Mouse (Mus musculus) neural tube, embryonic 15.5 days (tissue): ENCODE measurements at regions not wholly inside any gene's neighbourhood (a gene's known extent, or its start where the extent isn't known, plus 50 kb on each side); places are given as distances from the start of the nearest gene placed in this dataset.

Experiments
- ATAC-seq: fragments of 200-750 bp; cut with Nextera tagmentation; 2 replicates; pipeline ENCODE4 v1.8.0; 2017; ENCODE audit warnings: mild to moderate bottlenecking, moderate TSS enrichment, moderate library complexity; ENCODE audit not compliant: low FRiP score
- H3K27ac ChIP-seq: fragments of 300-500 bp; sonication (generic); replicated peaks from 2 replicates; pipeline ENCODE4 v1.5.1; 2015; ENCODE audit warnings: mild to moderate bottlenecking, inconsistent platforms
- H3K27me3 ChIP-seq: fragments of 300-500 bp; sonication (generic); replicated peaks from 2 replicates; pipeline ENCODE4 v1.6.1; 2015; ENCODE audit warnings: inconsistent platforms
- H3K36me3 ChIP-seq: fragments of 300-500 bp; sonication (generic); 2 replicates; pipeline ENCODE4 v1.6.1; 2015; ENCODE audit warnings: inconsistent platforms
- H3K4me1 ChIP-seq: fragments of 300-500 bp; sonication (generic); 2 replicates; pipeline ENCODE4 v1.6.1; 2015; ENCODE audit warnings: inconsistent platforms
- H3K4me2 ChIP-seq: fragments of 300-500 bp; sonication (generic); 2 replicates; pipeline ENCODE4 v1.6.1; 2015; ENCODE audit warnings: inconsistent platforms, mild to moderate bottlenecking, moderate library complexity
- H3K4me3 ChIP-seq: fragments of 300-500 bp; sonication (generic); replicated peaks from 2 replicates; pipeline ENCODE4 v1.5.1; 2015; ENCODE audit warnings: mild to moderate bottlenecking, inconsistent platforms
- H3K9ac ChIP-seq: fragments of 300-500 bp; sonication (generic); replicated peaks from 2 replicates; pipeline ENCODE4 v1.6.1; 2015; ENCODE audit warnings: mild to moderate bottlenecking, inconsistent platforms
- H3K9me3 ChIP-seq: fragments of 300-500 bp; sonication (generic); replicated peaks from 2 replicates; pipeline ENCODE4 v1.6.1; 2016; ENCODE audit warnings: inconsistent platforms
- WGBS: fragments of 180-500 bp; shearing (Covaris S2); methylation state at CpG from one replicate; pipeline ENCODE4 v1.1.7; 2015; ENCODE audit warnings: mixed read lengths; 5-methylcytosine and 5-hydroxymethylcytosine counted together

- Histone ChIP-seq H3K36me3 (no peaks in the 10 kb centered on the region), H3K9ac (no peak overlapping the region), H3K4me3 (no peak overlapping the region), H3K4me1 (no peaks in the 10 kb centered on the region), H3K27me3 (no peaks in the 10 kb centered on the region), H3K9me3 (no peaks in the 10 kb centered on the region), H3K4me2 (no peak overlapping the region), H3K27ac (no peak overlapping the region)
- ATAC-seq = no peak
- WGBS = 77% methylated on average over 1 of the region's 1 CpGs
Observed at GRCm38 (mm10) chr12:65325347-65325746, 100.0 kb downstream of the Wdr20rt start.

DNA sequence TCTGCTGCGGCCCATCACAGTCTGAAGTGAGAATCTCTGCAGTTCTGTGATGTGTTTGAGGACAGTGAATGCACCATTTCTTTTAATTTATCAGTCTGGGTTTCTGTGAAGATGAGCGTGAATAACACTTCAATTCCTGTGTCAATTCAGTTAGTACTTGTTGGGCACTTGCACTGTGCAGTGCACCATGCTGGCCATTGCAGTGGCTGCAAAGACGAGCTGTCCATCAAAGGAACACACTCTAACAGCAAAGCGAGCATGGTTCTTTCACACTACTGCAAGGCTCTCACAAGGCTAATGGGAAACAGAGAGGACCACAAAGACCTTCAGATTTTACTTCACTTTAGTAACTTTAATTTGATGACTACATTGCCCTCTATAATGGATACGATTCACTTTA lies 103.2 kb downstream of the Wdr20rt start:
- Histone ChIP-seq H3K4me2 (no peak overlapping the region), H3K36me3 (no peaks in the 10 kb centered on the region), H3K27ac (no peak overlapping the region), H3K9ac (no peak overlapping the region), H3K27me3 (no peaks in the 10 kb centered on the region), H3K4me1 (no peaks in the 10 kb centered on the region), H3K4me3 (no peak overlapping the region), H3K9me3 (no peaks in the 10 kb centered on the region)
- ATAC-seq = no peak
- 87% methylated on average over 5 of the region's 5 CpGs for WGBS

DNA sequence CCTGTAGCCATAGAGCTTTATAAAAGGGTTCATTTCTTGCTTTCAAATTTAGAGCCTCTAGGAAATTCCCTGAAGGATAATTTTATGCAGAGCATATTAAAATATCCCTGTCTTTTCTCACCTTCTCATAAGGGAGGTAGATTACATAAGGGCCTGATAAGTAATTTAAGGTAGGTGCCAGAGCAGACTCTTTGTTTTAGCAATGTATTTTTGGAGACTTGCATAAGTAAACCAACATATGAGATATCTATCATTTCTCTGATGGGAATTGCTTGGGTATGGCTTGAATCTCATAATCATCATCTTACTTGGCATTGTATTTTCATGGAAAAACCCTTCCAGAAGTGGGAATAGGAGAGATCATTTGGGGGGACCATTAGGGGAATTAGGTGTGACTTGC lies 104.4 kb downstream of the Wdr20rt start:
- no peaks in the 10 kb centered on the region for H3K4me1 ChIP-seq
- ATAC-seq = no peak
- H3K9ac ChIP-seq = no peak overlapping the region
- no peak overlapping the region for H3K27ac ChIP-seq
- H3K4me2 ChIP-seq = no peak overlapping the region
- H3K36me3 ChIP-seq = no peaks in the 10 kb centered on the region
- no peak overlapping the region for H3K4me3 ChIP-seq
- no peaks in the 10 kb centered on the region for H3K9me3 ChIP-seq
- no peaks in the 10 kb centered on the region for H3K27me3 ChIP-seq

- WGBS = 63% methylated on average over 2 of the region's 2 CpGs
Observed at GRCm38 (mm10) chr12:65340009-65340408, 114.7 kb downstream of the Wdr20rt start.

DNA sequence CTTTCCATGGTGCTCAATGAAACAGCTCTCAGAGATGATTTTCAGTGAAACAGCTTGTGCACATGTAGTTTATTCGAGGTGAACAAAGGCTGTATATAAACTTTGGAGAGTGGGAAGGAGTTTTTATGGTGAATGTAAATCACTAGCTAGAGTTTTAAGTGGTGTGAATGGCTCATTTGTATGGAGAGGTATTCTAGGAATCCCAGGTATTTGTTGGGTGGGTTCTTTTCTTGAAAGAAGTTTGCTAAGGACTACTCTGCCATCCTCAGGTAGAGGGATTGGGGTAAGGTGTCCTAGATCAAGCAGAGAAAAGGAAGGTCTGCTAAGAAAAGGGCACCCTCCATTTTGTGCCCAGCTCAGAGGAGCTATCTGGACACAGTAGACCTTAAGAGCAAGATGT lies 121.9 kb downstream of the Wdr20rt start:
- ATAC-seq = no peak
- Histone ChIP-seq H3K4me2 (no peak overlapping the region), H3K36me3 (no peaks in the 10 kb centered on the region), H3K4me1 (no peaks in the 10 kb centered on the region), H3K9ac (no peak overlapping the region), H3K27ac (no peak overlapping the region), H3K4me3 (no peak overlapping the region), H3K27me3 (no peaks in the 10 kb centered on the region), H3K9me3 (no peaks in the 10 kb centered on the region)
- WGBS = 19% methylated on average over 1 of the region's 1 CpGs

More at GRCm38 (mm10) chr12:65340009-65340408, 114.7 kb downstream of the Wdr20rt start:
- no peak overlapping the region for H3K9ac ChIP-seq
- H3K4me1 ChIP-seq = no peaks in the 10 kb centered on the region
- H3K9me3 ChIP-seq = no peaks in the 10 kb centered on the region
- H3K4me2 ChIP-seq = no peak overlapping the region
- no peak for ATAC-seq
- no peaks in the 10 kb centered on the region for H3K36me3 ChIP-seq
- H3K4me3 ChIP-seq = no peak overlapping the region
- H3K27ac ChIP-seq = no peak overlapping the region
- no peaks in the 10 kb centered on the region for H3K27me3 ChIP-seq

GRCm38 (mm10) chr12:65349535-65349934 lies 124.2 kb downstream of the Wdr20rt start:
- no peaks in the 10 kb centered on the region for H3K9me3 ChIP-seq
- H3K4me1 ChIP-seq = no peaks in the 10 kb centered on the region
- H3K36me3 ChIP-seq = no peaks in the 10 kb centered on the region
- 67% methylated on average over 4 of the region's 4 CpGs for WGBS
- no peak overlapping the region for H3K9ac ChIP-seq
- no peak overlapping the region for H3K4me3 ChIP-seq
- no peaks in the 10 kb centered on the region for H3K27me3 ChIP-seq
- H3K4me2 ChIP-seq = no peak overlapping the region
- H3K27ac ChIP-seq = no peak overlapping the region
- ATAC-seq = no peak

DNA sequence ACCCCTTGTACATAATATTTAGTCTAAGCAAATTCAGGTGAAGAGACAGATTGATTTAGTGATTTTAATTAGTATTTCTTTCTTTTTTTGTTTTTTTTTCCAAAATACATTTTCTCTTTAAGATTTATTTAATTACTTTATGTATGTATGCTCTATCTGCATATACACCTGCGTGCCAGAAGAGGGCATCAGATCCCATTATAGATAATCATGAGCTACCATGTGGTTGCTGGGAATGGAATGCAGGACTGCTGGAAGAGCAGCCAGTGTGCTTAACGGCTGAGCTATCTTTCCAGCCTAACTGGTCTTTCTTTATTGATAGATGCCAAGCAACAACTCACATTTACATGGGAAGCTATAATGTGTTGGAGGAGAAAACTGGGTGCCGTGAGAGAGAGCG lies 138.9 kb downstream of the Wdr20rt start:
- 70% methylated on average over 4 of the region's 4 CpGs for WGBS
- Histone ChIP-seq H3K4me3 (no peak overlapping the region), H3K9me3 (no peaks in the 10 kb centered on the region), H3K27me3 (no peaks in the 10 kb centered on the region), H3K4me2 (no peak overlapping the region), H3K4me1 (no peaks in the 10 kb centered on the region), H3K36me3 (no peaks in the 10 kb centered on the region), H3K9ac (no peak overlapping the region), H3K27ac (no peak overlapping the region)
- no peak for ATAC-seq

DNA sequence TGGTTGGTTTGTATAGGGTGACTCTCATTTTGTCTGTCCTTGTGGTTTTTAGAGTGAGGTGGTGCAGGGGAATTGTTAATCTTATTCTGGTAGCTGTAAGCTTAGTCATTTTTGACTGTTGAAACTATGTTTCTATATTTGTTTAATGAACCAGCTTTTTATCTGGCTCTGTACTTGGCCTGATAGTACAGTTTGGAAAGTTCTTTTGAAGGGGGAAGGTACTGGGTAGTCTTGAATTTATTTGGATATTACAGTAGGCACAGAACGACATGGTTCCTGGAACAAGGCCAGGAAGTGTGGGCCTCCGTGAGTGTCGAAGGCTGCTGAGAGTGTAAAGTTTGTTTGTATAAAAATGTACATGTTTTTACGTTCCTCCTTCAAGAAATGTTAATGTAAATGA lies 142.0 kb downstream of the Wdr20rt start:
- 63% methylated on average over 4 of the region's 4 CpGs for WGBS
- Histone ChIP-seq H3K4me2 (no peak overlapping the region), H3K4me1 (no peaks in the 10 kb centered on the region), H3K4me3 (no peak overlapping the region), H3K27ac (no peak overlapping the region), H3K9me3 (no peaks in the 10 kb centered on the region), H3K9ac (no peak overlapping the region), H3K27me3 (no peaks in the 10 kb centered on the region), H3K36me3 (no peaks in the 10 kb centered on the region)
- ATAC-seq = no peak

DNA sequence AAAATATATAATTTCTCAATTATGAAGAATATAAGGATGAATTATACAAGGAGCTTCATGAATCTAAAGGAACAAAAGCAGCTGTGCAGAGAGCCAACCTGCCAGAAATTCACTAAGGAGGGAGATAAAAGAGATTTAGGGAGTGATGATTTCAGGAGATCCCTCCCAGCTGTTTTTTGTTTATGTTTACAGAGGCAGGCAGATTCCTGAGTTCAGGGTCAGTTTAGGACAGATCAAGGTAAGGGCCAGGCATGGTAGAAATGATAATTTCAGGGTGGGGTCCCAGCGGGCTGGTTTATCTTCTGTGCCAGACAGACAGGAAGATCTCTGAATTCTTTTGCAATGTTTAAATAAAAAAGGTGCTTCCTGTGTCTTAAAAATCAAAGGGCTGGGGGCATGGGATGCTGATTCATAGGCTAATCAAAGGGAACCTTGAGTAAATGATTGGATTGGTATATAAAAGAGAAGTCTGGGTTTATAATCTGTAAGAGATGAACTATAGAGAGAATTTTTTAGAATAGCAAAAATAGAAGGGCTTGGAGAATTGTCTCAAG lies 142.6 kb downstream of the Wdr20rt start:
- WGBS = 94% methylated on average over 1 of the region's 1 CpGs
- Histone ChIP-seq H3K4me2 (no peak overlapping the region), H3K27me3 (no peaks in the 10 kb centered on the region), H3K9me3 (no peaks in the 10 kb centered on the region), H3K4me3 (no peak overlapping the region), H3K4me1 (no peaks in the 10 kb centered on the region), H3K9ac (no peak overlapping the region), H3K36me3 (no peaks in the 10 kb centered on the region), H3K27ac (no peak overlapping the region)
- ATAC-seq = no peak

GRCm38 (mm10) chr12:65371650-65372049 lies 146.3 kb downstream of the Wdr20rt start:
- H3K36me3 ChIP-seq = no peaks in the 10 kb centered on the region
- no peaks in the 10 kb centered on the region for H3K27me3 ChIP-seq
- 95% methylated on average over 2 of the region's 2 CpGs for WGBS
- no peak for ATAC-seq
- no peak overlapping the region for H3K4me3 ChIP-seq
- H3K9ac ChIP-seq = no peak overlapping the region
- no peak overlapping the region for H3K4me2 ChIP-seq
- no peaks in the 10 kb centered on the region for H3K9me3 ChIP-seq
- no peaks in the 10 kb centered on the region for H3K4me1 ChIP-seq
- no peak overlapping the region for H3K27ac ChIP-seq

- Histone ChIP-seq H3K27me3 (no peaks in the 10 kb centered on the region), H3K4me1 (no peaks in the 10 kb centered on the region), H3K9me3 (no peaks in the 10 kb centered on the region), H3K9ac (no peak overlapping the region), H3K27ac (no peak overlapping the region), H3K4me2 (no peak overlapping the region), H3K4me3 (no peak overlapping the region), H3K36me3 (no peaks in the 10 kb centered on the region)
- ATAC-seq = no peak
- 90% methylated on average over 1 of the region's 1 CpGs for WGBS
Observed at GRCm38 (mm10) chr12:65379321-65379720, 154.0 kb downstream of the Wdr20rt start.

- Histone ChIP-seq H3K9ac (no peak overlapping the region), H3K4me3 (no peak overlapping the region), H3K36me3 (no peaks in the 10 kb centered on the region), H3K27ac (peak overlapping the region; percentile 24), H3K4me2 (no peak overlapping the region), H3K4me1 (no peaks in the 10 kb centered on the region), H3K9me3 (no peaks in the 10 kb centered on the region), H3K27me3 (no peaks in the 10 kb centered on the region)
- 21% methylated on average over 5 of the region's 5 CpGs for WGBS
- ATAC-seq = peak; percentile 79; the same call in 1 of the 2 replicates
Observed at GRCm38 (mm10) chr12:65382118-65382791, 156.9 kb downstream of the Wdr20rt start.
